Mouse (Mus musculus): ENCODE results near the gene H2afx.
A peak's percentile ranks its signal among the peaks of the same experiment; 100 is the strongest.

GRCm38 (mm10) chr9:44326371-44327063 is 8.0 kb upstream of the H2afx start:
- peak; percentile 81; the same call in 1 of the 2 replicates for TF ChIP-seq POLR2A (IDR thresholded peaks at IDR 0.05; ENCODE audit: extremely low read depth, insufficient read depth, low read length)
- no peak for TF ChIP-seq CTCF (IDR thresholded peaks at IDR 0.05; ENCODE audit: extremely low read depth, insufficient read depth, low read length)

All from cortical plate, adult 2 months (tissue).